Mouse (Mus musculus) common myeloid progenitor, adult 5-6 weeks (primary cell): ENCODE measurements at regions not wholly inside any gene's neighbourhood (a gene's known extent, or its start where the extent isn't known, plus 50 kb on each side); places are given as distances from the start of the nearest gene placed in this dataset.

ENCODE experiments used
- ATAC-seq: replicated peaks from 2 replicates; pipeline ENCODE4 v1.8.0; 2016; ENCODE audit warnings: low read depth, mild to moderate bottlenecking, moderate TSS enrichment, inconsistent platforms; ENCODE audit not compliant: poor library complexity, severe bottlenecking

DNA sequence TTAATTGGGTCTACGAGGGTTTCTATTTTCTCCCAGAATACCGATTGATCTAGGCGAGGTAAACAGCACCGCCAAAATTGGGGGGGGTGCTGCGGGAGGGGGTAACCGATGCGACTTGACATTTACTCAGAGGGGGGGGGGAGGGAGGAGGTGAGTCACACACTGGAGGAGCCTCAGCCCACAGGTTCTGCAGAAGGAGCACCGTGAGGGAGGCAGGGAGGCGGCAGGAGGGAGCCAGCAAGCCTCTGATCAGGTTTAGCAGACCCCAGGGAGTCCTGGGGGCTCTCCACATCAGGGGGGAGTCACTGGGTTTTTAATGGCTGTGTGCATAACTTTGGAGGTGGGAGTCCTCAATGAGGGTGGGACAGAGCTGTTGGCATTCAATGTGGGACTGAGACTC, 51.3 kb upstream of the Ier5l start:
- no peak for ATAC-seq

DNA sequence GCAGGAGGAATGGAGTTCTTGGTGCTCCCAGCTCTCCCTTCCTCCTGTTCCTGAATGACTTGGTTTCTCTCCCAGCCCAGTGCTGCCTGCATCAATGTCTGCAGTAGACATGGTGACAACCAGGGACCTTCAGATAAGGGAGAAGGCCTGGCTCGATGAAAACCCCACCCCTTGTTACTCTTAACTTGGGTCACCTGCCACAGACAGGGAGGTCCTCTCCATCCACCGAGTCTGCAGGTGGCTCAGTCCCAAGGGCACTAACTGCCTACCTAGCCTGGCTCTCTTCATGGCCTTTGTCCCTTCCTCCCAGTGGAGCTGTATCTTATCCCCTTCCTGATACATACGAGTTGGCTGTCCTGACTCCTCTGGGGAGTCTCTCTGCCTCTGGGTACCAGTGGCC, 51.8 kb upstream of the Ier5l start:
- ATAC-seq = no peak

DNA sequence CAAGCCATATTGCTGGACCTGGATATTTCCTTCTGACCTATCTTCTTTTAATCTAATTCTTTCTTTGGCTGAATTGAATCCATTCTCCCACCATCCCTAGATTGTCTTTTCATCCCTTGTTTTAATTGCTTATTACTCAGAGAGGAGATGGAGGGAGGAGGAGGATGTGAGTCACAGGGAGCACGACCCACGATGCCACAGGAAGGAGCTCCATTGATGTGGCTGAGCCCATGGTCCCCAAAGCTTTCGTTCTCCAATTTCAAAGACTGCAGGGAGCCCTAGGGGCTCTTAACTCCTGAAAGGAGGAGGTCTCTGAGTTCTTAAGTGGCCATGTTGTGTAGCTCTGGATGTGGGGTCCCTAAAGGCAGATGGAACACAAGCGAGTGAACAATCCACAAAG, 53.5 kb upstream of the Ier5l start:
- ATAC-seq = no peak

DNA sequence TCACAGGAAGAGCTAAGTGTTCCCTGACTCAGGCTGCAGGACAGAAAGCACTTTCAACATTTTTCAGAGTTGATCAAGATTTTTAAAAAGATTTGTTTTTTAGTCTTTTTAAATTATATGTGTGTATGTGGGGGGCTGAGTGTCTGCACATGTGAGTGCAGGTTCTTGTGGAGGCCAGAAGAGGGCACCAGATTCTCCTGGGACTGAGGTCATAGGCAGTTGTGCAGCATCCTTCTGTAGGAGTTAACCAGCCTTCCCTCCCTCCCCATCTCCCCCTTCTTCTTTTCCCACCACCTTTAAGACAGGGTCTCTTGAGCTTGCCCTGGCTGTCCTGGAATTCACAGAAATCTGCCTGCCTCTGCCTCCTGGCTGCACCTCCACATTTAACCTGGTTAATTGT, 58.9 kb upstream of the Ier5l start:
- no peak for ATAC-seq

DNA sequence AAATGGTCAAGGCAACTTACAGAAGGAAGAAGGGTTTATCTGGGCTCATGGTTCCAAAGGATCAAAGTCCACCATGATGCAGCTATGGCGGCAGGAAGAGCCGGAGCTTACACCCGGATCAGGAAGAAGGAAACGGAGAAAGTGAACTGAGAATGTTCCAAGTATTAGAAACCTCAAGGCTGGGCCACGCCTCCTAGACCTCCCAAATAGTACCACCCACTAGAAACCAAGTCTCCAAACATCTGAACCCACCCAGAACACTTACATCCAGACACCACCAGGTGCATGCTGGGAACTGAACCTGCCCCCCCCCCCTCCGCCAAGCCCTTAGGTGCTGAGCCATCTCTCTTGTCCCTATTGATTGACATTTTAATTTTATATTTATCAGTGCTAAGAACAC, 59.3 kb upstream of the Ier5l start:
- ATAC-seq = no peak

DNA sequence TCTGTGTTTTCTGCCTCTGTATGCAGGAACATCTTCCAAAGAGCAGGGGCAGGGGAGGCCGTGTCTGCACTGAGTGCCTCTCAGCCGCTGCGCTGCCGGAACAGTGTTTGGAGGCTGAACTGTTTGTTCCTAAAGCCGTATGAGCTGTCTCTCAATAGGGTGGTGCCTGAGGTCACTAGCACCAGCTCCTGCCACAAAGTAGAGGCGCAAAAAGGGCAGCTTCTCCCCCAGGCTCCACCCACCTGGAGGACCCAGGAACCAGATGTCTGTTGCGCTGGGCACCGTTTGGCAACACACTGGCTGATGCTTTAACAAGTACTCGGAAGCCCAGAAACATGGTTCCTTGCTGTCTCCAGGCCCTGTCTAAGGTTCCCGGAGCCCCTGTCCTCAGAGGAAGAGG, 60.4 kb upstream of the Cstad start:
- peak; percentile 82 for ATAC-seq

DNA sequence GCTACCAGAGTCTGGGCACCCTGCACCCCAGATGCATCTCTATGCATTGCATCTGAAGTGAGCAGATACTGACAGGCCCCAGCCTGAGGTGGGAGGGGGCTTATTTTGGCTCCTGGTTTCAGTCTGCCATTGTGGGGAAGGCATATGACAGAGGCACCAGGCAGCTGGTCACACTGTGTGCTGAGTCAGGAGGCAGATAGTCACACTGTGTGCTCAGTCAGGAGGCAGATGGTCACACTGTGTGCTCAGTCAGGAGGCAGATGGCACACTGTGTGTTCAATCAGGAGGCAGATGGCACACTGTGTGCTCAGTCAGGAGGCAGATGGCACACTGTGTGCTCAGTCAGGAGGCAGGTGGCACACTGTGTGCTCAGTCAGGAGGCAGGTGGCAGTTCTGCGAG, 55.5 kb upstream of the Cstad start:
- ATAC-seq = no peak

DNA sequence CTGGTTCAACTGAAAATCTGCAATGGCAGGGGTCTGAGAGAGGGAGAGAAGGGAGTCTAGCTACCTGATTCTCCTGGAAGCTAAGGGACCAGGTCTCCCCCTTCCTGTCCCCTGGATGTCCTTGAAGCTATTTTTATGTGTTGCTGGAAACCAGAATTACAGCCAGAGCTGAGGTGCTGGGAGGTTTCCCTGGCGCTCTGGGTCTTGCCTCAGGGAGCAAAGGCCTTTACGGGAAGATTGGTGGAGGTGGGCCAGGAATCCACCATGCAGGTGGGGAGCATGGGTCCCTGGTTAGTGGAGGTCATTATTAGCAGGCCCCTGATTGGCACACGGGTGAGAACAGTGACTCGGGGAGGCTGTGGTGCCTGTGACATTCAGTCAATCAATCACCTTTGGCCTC, 53.3 kb upstream of the Cstad start:
- no peak for ATAC-seq

DNA sequence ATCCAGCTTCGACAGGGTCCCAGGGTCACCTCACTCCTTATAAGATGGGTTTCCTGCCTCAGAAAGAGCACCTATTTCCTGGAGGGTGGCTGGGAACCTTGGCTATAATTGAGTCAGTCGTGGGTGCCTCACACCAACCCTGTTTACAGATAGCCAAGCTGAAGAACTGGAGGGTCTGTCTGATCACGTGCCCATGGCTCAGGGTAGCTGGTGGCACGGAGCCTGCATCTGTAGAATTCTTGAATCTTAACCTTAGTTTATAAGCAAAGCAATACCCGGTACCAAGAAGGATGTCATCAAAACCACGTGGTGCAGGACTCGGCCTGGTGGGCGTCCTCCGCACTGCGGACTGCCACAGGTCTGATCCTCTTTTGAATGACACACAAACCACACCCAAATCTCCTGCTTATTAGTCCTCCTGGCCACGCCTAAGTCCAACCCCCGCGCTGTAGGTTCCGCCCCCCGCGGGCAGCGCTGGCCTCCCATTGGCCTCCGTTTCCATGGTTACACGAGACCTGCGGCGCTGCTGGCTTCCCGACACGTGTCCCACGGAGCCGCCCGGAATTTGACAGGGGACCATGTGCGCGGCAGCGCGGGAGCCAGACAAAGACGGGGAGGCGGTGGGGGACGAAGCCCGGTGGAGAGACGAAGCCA, 49.9 kb upstream of the Cstad start:
- ATAC-seq = peak; percentile 95
